Mouse (Mus musculus): Measurements from ENCODE around the gene D830030K20Rik. TPM values are rescaled to one million over a fixed set of nuclear protein-coding genes. Genes with fewer than 3 reads are reported as not detected.

Gene D830030K20Rik
- total RNA-seq (2023): not detected in 2 replicates

DNA sequence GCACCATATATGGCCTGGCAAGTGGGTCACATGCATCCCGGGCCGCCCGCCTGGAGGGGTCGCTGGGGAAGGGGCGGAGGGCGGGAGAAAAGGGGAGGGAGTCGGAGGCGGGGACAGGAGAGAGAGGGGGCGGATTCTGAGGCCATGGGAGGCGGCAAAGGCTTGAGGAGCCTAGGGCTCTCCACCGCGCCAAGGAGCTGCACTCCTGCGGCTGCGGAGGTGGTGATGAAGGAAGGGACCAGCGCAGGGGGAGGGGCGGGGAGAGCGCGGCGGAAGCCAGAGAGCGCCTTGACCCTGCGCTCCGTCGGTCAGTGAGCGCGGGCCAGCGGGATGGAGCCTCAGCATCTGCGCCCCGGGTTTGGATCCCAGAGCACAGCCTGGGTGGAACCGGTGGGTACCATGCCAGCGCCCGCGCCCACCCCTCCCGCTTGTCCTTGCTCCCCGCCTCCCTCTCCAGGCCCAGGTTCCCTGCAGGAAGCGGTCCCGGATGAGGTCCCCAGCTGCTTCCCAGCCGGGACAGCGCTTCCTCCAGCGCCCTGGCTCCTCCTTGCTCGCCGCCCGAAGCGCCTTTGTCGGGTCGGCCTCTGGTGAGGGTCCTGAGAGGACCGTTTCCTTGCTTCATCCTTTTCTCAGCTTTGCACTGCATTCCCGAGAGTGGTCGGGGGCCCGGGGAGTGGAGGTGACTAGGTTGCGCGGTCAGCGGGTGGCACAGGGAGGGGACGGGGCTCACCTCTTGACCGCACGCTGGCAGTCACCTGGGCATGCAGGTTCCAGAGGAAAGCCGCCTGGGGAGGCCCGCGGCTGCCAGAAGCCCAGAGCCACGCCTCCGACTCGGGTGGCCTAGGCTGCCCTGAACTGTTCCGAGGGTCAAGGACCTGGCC is at the start of gene D830030K20Rik:
Gene D830030K20Rik (plus strand): TSS at position 217 of the 881 bp plus-strand sequence.

GRCm38 (mm10) chr14:3187955-3188354 is 20.3 kb upstream of the D830030K20Rik start, which contains the start of gene Gm5795:
Gene Gm5795 (plus strand): TSS chr14:3188255.

Other genes with a start within 250 kb of the D830030K20Rik start
- not detected in 2 replicates for gene Gm2888, start 178.5 kb upstream of the D830030K20Rik start, total RNA-seq (2023)
- not detected in 2 replicates for gene Gm2897, start 159.2 kb upstream of the D830030K20Rik start, total RNA-seq (2023)
- not detected in 2 replicates for gene Gm10340, start 74.5 kb upstream of the D830030K20Rik start, total RNA-seq (2023)
- not detected in 2 replicates for gene Gm5795, start 20.2 kb upstream of the D830030K20Rik start, total RNA-seq (2023)
- not detected in 2 replicates for gene Gm2956, start 124.1 kb downstream of the D830030K20Rik start, total RNA-seq (2023)
- gene Gm10413, start 186.6 kb downstream of the D830030K20Rik start, total RNA-seq (2023): not detected in 2 replicates
- gene Gm10409, start 204.1 kb downstream of the D830030K20Rik start, total RNA-seq (2023): not detected in 2 replicates
- gene Gm3005, start 219.6 kb downstream of the D830030K20Rik start, total RNA-seq (2023): not detected in 2 replicates
- gene Gm10408, start 240.9 kb downstream of the D830030K20Rik start, total RNA-seq (2023): not detected in 2 replicates